Mouse (Mus musculus): ENCODE data around the gene Mpzl1.

GRCm38 (mm10) chr1:165633345-165633744 lies 993 bp downstream of the Mpzl1 start:
- no peak for TF ChIP-seq POLR2A (IDR thresholded peaks at IDR 0.05; ENCODE audit: borderline replicate concordance, control insufficient read depth, low read depth, low read length)
- no peak for TF ChIP-seq CTCF (IDR thresholded peaks at IDR 0.05; ENCODE audit: control insufficient read depth, insufficient read depth, low read length)
